Mouse (Mus musculus): ENCODE data around the gene Rgs12. TPM values are rescaled to one million over a fixed set of nuclear protein-coding genes. Genes with fewer than 3 reads are reported as not detected.
A peak's percentile ranks its signal among the peaks of the same experiment; 100 is the strongest.

Gene Rgs12
- polyA plus RNA-seq, 1 experiment, result 6.1 TPM

GRCm38 (mm10) chr5:35024975-35025374 is 75.7 kb downstream of the Rgs12 start:
- H3K36me3 ChIP-seq (ENCODE audit: control insufficient read depth, insufficient read depth, low read length), result 0 out of 2 replicates have a peak, but pooled peaks cover 2% of the 10 kb centered on the region
- 0 out of 2 replicates have a peak, but pooled peaks cover 1% of the 10 kb centered on the region for H3K4me1 ChIP-seq (ENCODE audit: control insufficient read depth, insufficient read depth, insufficient read length, low read length)
- no peak overlapping the region for H3K27ac ChIP-seq (ENCODE audit: insufficient read depth, low read depth, low read length)
- H3K27me3 ChIP-seq (ENCODE audit: control insufficient read depth, insufficient read depth, low read length), result no peaks in the 10 kb centered on the region
- WGBS, result 4% methylated on average over 2 of the region's 2 CpGs
- TF ChIP-seq CTCF (IDR thresholded peaks at IDR 0.05; ENCODE audit: extremely low read depth, insufficient read length, insufficient replicate concordance, low read depth, low read length), result peak; percentile 72; the same call in 1 of the 2 replicates
- TF ChIP-seq POLR2A (IDR thresholded peaks at IDR 0.05; ENCODE audit: low read depth, low read length), result no peak
- no peak overlapping the region for H3K4me3 ChIP-seq (ENCODE audit: low read depth, low read length)

DNA sequence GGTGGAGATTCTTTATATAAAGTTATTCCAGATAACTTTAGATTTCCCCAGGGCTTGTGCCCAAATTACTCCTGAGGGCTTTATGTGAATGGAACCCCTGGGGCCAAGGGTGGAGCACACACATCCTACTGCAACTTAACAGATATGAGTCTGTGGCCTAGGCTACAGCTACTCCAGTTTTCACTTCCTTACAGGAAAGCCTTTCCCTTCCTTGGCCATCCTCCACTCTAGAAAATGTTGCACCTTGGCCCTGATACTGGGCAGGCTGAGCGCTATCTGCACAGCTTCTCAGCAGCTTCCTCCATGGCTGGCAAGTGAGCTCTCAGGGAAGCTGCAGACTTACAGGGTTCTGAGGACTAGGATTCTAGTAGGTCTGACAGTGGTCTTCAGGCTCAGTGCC is 80.1 kb downstream of the Rgs12 start:
- no peaks in the 10 kb centered on the region for H3K27me3 ChIP-seq (ENCODE audit: control insufficient read depth, insufficient read depth, low read length)
- 0 out of 2 replicates have a peak, but pooled peaks cover 1% of the 10 kb centered on the region for H3K4me1 ChIP-seq (ENCODE audit: control insufficient read depth, insufficient read depth, insufficient read length, low read length)
- no peak overlapping the region for H3K27ac ChIP-seq (ENCODE audit: insufficient read depth, low read depth, low read length)
- WGBS, result 65% methylated on average over 1 of the region's 1 CpGs
- 0 out of 2 replicates have a peak, but pooled peaks cover 2% of the 10 kb centered on the region for H3K36me3 ChIP-seq (ENCODE audit: control insufficient read depth, insufficient read depth, low read length)
- TF ChIP-seq CTCF (IDR thresholded peaks at IDR 0.05; ENCODE audit: extremely low read depth, insufficient read length, insufficient replicate concordance, low read depth, low read length) (no peak), POLR2A (IDR thresholded peaks at IDR 0.05; ENCODE audit: low read depth, low read length) (no peak)
- no peak overlapping the region for H3K4me3 ChIP-seq (ENCODE audit: low read depth, low read length)

DNA sequence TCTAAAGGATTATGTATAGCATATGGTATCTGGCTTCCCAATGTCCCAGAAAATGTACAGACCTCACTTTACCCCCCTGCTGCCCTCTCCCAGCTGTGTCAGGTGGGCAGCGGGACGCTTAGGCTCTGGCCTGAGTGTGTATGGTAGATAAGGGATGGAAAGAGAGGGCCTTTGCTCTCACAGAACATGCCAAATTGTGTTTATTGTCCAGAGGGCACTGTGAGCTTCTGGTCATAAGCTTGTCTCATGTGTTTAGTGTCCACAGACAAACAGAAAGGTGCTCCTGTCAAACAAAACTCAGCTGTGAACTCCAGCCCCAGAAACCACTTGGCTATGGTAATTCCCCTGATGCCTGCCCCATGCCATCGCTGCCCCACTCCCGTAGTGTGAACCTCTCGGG is 80.5 kb downstream of the Rgs12 start:
- Histone ChIP-seq H3K4me1 (ENCODE audit: control insufficient read depth, insufficient read depth, insufficient read length, low read length) (0 out of 2 replicates have a peak, but pooled peaks cover 1% of the 10 kb centered on the region), H3K36me3 (ENCODE audit: control insufficient read depth, insufficient read depth, low read length) (0 out of 2 replicates have a peak, but pooled peaks cover 2% of the 10 kb centered on the region), H3K27me3 (ENCODE audit: control insufficient read depth, insufficient read depth, low read length) (no peaks in the 10 kb centered on the region), H3K4me3 (ENCODE audit: low read depth, low read length) (no peak overlapping the region), H3K27ac (ENCODE audit: insufficient read depth, low read depth, low read length) (no peak overlapping the region)
- WGBS, result 93% methylated on average over 5 of the region's 5 CpGs
- TF ChIP-seq POLR2A (IDR thresholded peaks at IDR 0.05; ENCODE audit: low read depth, low read length) (no peak), CTCF (IDR thresholded peaks at IDR 0.05; ENCODE audit: extremely low read depth, insufficient read length, insufficient replicate concordance, low read depth, low read length) (no peak)

DNA sequence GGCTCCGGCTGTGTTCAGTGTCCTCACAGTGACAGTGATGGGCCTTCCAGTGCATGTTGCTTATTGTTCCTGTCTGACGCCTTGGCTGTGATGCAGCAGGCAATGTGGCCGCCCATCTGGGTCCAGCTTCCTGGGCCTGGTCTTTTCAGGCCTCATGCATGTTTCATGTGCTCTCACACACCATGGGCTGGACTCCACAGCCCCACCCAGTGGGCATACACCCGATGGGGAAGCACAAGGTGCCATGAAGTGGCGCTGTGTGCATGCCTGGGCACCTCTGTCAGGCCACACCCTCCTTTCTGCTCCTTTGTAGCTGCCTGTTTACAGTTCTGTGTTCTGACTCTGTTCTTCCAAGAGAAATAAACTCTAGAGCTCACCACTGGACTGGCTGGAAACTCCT is 83.8 kb downstream of the Rgs12 start:
- H3K27me3 ChIP-seq (ENCODE audit: control insufficient read depth, insufficient read depth, low read length), result no peaks in the 10 kb centered on the region
- 63% methylated on average over 5 of the region's 5 CpGs for WGBS
- 0 out of 2 replicates have a peak, but pooled peaks cover 6% of the 10 kb centered on the region for H3K4me1 ChIP-seq (ENCODE audit: control insufficient read depth, insufficient read depth, insufficient read length, low read length)
- no peak overlapping the region for H3K27ac ChIP-seq (ENCODE audit: insufficient read depth, low read depth, low read length)
- TF ChIP-seq CTCF (IDR thresholded peaks at IDR 0.05; ENCODE audit: extremely low read depth, insufficient read length, insufficient replicate concordance, low read depth, low read length), result peak; percentile 22; the same call in 1 of the 2 replicates
- no peak for TF ChIP-seq POLR2A (IDR thresholded peaks at IDR 0.05; ENCODE audit: low read depth, low read length)
- H3K4me3 ChIP-seq (ENCODE audit: low read depth, low read length), result no peak overlapping the region
- H3K36me3 ChIP-seq (ENCODE audit: control insufficient read depth, insufficient read depth, low read length), result 0 out of 2 replicates have a peak, but pooled peaks cover 1% of the 10 kb centered on the region

DNA sequence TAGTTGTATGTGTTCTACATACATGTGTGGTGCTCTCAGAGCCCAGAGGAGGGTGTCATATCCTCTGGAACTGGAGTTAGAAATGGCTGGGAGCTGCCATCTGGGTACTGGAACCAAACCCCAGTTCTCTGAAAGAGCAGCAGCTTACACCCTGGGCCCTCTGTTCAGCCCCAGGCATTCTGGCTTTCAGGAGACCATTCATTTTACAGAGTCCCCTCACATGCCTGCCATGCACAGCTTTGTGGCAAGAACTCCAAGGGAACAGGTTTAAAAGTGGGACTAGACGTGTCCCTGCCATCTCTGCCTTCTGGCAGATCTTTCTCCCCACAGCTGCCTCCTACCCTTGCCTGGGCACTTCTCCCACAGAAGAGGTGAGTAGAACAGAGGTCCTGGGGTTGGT is 84.4 kb downstream of the Rgs12 start:
- Histone ChIP-seq H3K27me3 (ENCODE audit: control insufficient read depth, insufficient read depth, low read length) (no peaks in the 10 kb centered on the region), H3K36me3 (ENCODE audit: control insufficient read depth, insufficient read depth, low read length) (no peaks in the 10 kb centered on the region), H3K4me3 (ENCODE audit: low read depth, low read length) (no peak overlapping the region), H3K27ac (ENCODE audit: insufficient read depth, low read depth, low read length) (no peak overlapping the region), H3K4me1 (ENCODE audit: control insufficient read depth, insufficient read depth, insufficient read length, low read length) (0 out of 2 replicates have a peak, but pooled peaks cover 6% of the 10 kb centered on the region)
- WGBS, result 83% methylated on average over 1 of the region's 1 CpGs
- TF ChIP-seq POLR2A (IDR thresholded peaks at IDR 0.05; ENCODE audit: low read depth, low read length) (no peak), CTCF (IDR thresholded peaks at IDR 0.05; ENCODE audit: extremely low read depth, insufficient read length, insufficient replicate concordance, low read depth, low read length) (no peak)

DNA sequence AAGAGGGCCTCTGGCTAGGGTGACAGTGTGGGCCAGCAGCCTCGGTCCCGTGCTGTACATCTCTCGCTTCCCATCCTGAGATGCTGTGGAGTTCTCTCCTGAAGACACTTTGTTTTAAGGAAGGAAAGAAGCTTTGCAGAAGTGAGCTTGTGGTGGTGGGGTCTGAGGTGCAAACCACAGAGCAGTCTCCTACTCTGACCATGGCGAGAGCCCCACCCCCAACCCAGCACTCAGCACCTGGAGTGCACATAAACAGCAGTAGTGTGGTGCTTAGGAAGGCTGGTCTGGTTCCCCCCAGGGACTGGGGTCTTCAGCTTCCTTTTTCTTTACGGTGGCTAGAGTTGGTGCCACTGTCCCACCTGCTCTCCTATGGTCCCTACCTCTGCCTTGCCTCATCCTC is 85.9 kb downstream of the Rgs12 start:
- H3K27ac ChIP-seq (ENCODE audit: insufficient read depth, low read depth, low read length), result no peak overlapping the region
- H3K4me3 ChIP-seq (ENCODE audit: low read depth, low read length), result no peak overlapping the region
- H3K4me1 ChIP-seq (ENCODE audit: control insufficient read depth, insufficient read depth, insufficient read length, low read length), result peaks cover 12% of the 10 kb centered on the region
- 84% methylated on average over 5 of the region's 5 CpGs for WGBS
- no peaks in the 10 kb centered on the region for H3K36me3 ChIP-seq (ENCODE audit: control insufficient read depth, insufficient read depth, low read length)
- TF ChIP-seq POLR2A (IDR thresholded peaks at IDR 0.05; ENCODE audit: low read depth, low read length) (no peak), CTCF (IDR thresholded peaks at IDR 0.05; ENCODE audit: extremely low read depth, insufficient read length, insufficient replicate concordance, low read depth, low read length) (no peak)
- no peaks in the 10 kb centered on the region for H3K27me3 ChIP-seq (ENCODE audit: control insufficient read depth, insufficient read depth, low read length)

- no peak overlapping the region for H3K4me3 ChIP-seq (ENCODE audit: low read depth, low read length)
- no peak for TF ChIP-seq CTCF (IDR thresholded peaks at IDR 0.05; ENCODE audit: extremely low read depth, insufficient read length, insufficient replicate concordance, low read depth, low read length)
- no peaks in the 10 kb centered on the region for H3K36me3 ChIP-seq (ENCODE audit: control insufficient read depth, insufficient read depth, low read length)
- H3K27me3 ChIP-seq (ENCODE audit: control insufficient read depth, insufficient read depth, low read length), result no peaks in the 10 kb centered on the region
- peaks cover 17% of the 10 kb centered on the region for H3K4me1 ChIP-seq (ENCODE audit: control insufficient read depth, insufficient read depth, insufficient read length, low read length)
- WGBS, result 60% methylated on average over 4 of the region's 4 CpGs
- H3K27ac ChIP-seq (ENCODE audit: insufficient read depth, low read depth, low read length), result no peak overlapping the region
Measured at GRCm38 (mm10) chr5:35035795-35036194, 86.5 kb downstream of the Rgs12 start.
